Mouse (Mus musculus): ENCODE measurements at regions not wholly inside any gene's neighbourhood (a gene's known extent, or its start where the extent isn't known, plus 50 kb on each side); places are given as distances from the start of the nearest gene placed in this dataset.

- DNase-seq (ENCODE audit: low spot score): no peak
Observed at GRCm38 (mm10) chr10:96427407-96427806, 189.4 kb upstream of the Btg1 start.

- DNase-seq (ENCODE audit: low spot score): no peak
Observed at GRCm38 (mm10) chr10:96430142-96430541, 186.7 kb upstream of the Btg1 start.

GRCm38 (mm10) chr10:96435109-96435508 is 181.7 kb upstream of the Btg1 start:
- no peak for DNase-seq (ENCODE audit: low spot score)

- no peak for DNase-seq (ENCODE audit: low spot score)
Observed at GRCm38 (mm10) chr10:96438398-96439103, 178.3 kb upstream of the Btg1 start.

- DNase-seq (ENCODE audit: low spot score): no peak
Observed at GRCm38 (mm10) chr10:96442165-96442564, 174.6 kb upstream of the Btg1 start.

GRCm38 (mm10) chr10:96450266-96450665 is 166.5 kb upstream of the Btg1 start:
- DNase-seq (ENCODE audit: low spot score): no peak

GRCm38 (mm10) chr10:96454857-96455256 is 161.9 kb upstream of the Btg1 start:
- DNase-seq (ENCODE audit: low spot score): no peak

GRCm38 (mm10) chr10:96458551-96458950 is 158.3 kb upstream of the Btg1 start:
- DNase-seq (ENCODE audit: low spot score): no peak

- DNase-seq (ENCODE audit: low spot score): no peak
Observed at GRCm38 (mm10) chr10:96459186-96459585, 157.6 kb upstream of the Btg1 start.

GRCm38 (mm10) chr10:96460151-96460550 is 156.7 kb upstream of the Btg1 start:
- DNase-seq (ENCODE audit: low spot score): no peak

GRCm38 (mm10) chr10:96460617-96461338 is 156.0 kb upstream of the Btg1 start:
- DNase-seq (ENCODE audit: low spot score): peak; percentile 34

GRCm38 (mm10) chr10:96465967-96466366 is 150.8 kb upstream of the Btg1 start:
- DNase-seq (ENCODE audit: low spot score): no peak

GRCm38 (mm10) chr10:96466845-96467244 is 150.0 kb upstream of the Btg1 start:
- DNase-seq (ENCODE audit: low spot score): no peak

GRCm38 (mm10) chr10:96467661-96468060 is 149.1 kb upstream of the Btg1 start:
- DNase-seq (ENCODE audit: low spot score): no peak

GRCm38 (mm10) chr10:96471523-96471922 is 145.3 kb upstream of the Btg1 start:
- DNase-seq (ENCODE audit: low spot score): no peak

GRCm38 (mm10) chr10:96479350-96479749 is 137.5 kb upstream of the Btg1 start:
- no peak for DNase-seq (ENCODE audit: low spot score)

- DNase-seq (ENCODE audit: low spot score): peak; percentile 26
Observed at GRCm38 (mm10) chr10:96479786-96480185, 137.0 kb upstream of the Btg1 start.

GRCm38 (mm10) chr10:96480453-96481324 is 136.1 kb upstream of the Btg1 start:
- DNase-seq (ENCODE audit: low spot score): peak; percentile 57

GRCm38 (mm10) chr10:96481325-96481638 is 135.5 kb upstream of the Btg1 start:
- no peak for DNase-seq (ENCODE audit: low spot score)

GRCm38 (mm10) chr10:96486724-96487123 is 130.1 kb upstream of the Btg1 start:
- no peak for DNase-seq (ENCODE audit: low spot score)

- DNase-seq (ENCODE audit: low spot score): no peak
Observed at GRCm38 (mm10) chr10:96493706-96494105, 123.1 kb upstream of the Btg1 start.

- no peak for DNase-seq (ENCODE audit: low spot score)
Observed at GRCm38 (mm10) chr10:96496700-96497099, 120.1 kb upstream of the Btg1 start.

- no peak for DNase-seq (ENCODE audit: low spot score)
Observed at GRCm38 (mm10) chr10:96497482-96497881, 119.3 kb upstream of the Btg1 start.
